Mouse (Mus musculus) kidney, postnatal 0 days (tissue): ENCODE measurements at regions not wholly inside any gene's neighbourhood (a gene's known extent, or its start where the extent isn't known, plus 50 kb on each side); places are given as distances from the start of the nearest gene placed in this dataset.

Source experiments
- ATAC-seq: fragments of 200-750 bp; cut with Nextera tagmentation; replicated peaks from 2 replicates; pipeline ENCODE4 v1.8.0; 2017; ENCODE audit warnings: low read depth, moderate number of reproducible peaks, moderate TSS enrichment, moderate library complexity; ENCODE audit not compliant: low FRiP score
- DNase-seq: peaks from one replicate; pipeline ENCODE4 v3.0.0-alpha.2; 2016; ENCODE audit warnings: low spot score
- H3K27ac ChIP-seq: fragments of 300-500 bp; sonication (generic); 2 replicates; pipeline ENCODE4 v1.5.1; 2014; ENCODE audit warnings: mild to moderate bottlenecking
- H3K27me3 ChIP-seq: fragments of 300-500 bp; sonication (generic); 2 replicates; pipeline ENCODE4 v1.6.1; 2014; ENCODE audit warnings: low read length, mixed read lengths; ENCODE audit not compliant: insufficient read depth
- H3K36me3 ChIP-seq: fragments of 300-500 bp; sonication (generic); 2 replicates; pipeline ENCODE4 v1.6.1; 2014; ENCODE audit warnings: low read length, mixed read lengths; ENCODE audit not compliant: insufficient read depth
- H3K4me1 ChIP-seq: fragments of 300-500 bp; sonication (generic); replicated peaks from 2 replicates; pipeline ENCODE4 v1.6.1; 2014; ENCODE audit warnings: antibody characterized with exemption, low read length, mixed read lengths; ENCODE audit not compliant: insufficient read depth
- H3K4me2 ChIP-seq: fragments of 300-500 bp; sonication (generic); 2 replicates; pipeline ENCODE4 v1.6.1; 2014; ENCODE audit warnings: mild to moderate bottlenecking, low read length, moderate library complexity, mixed read lengths
- H3K4me3 ChIP-seq: fragments of 300-500 bp; sonication (generic); replicated peaks from 2 replicates; pipeline ENCODE4 v1.5.1; 2014; ENCODE audit warnings: low read depth, low read length
- H3K9ac ChIP-seq: fragments of 300-500 bp; sonication (generic); 2 replicates; pipeline ENCODE4 v1.6.1; 2014; ENCODE audit warnings: low read depth, low read length
- H3K9me3 ChIP-seq: fragments of 300-500 bp; sonication (generic); replicated peaks from 2 replicates; pipeline ENCODE4 v1.6.1; 2016; ENCODE audit warnings: low read length, inconsistent platforms, mixed read lengths
- CTCF ChIP-seq: IDR thresholded peaks from 2 replicates; pipeline ENCODE4 v1.5.1; 2016; ENCODE audit warnings: antibody characterized with exemption, low read depth, mild to moderate bottlenecking, moderate library complexity
- WGBS: fragments of 180-500 bp; shearing (Covaris S2); extraction: QIAGEN DNeasy Blood & Tissue Kit; methylation state at CpG from one replicate; pipeline ENCODE4 v1.1.7; 2014; 5-methylcytosine and 5-hydroxymethylcytosine counted together

GRCm38 (mm10) chr4:31561183-31561582 is 402.7 kb upstream of the Map3k7 start:
- no peak for TF ChIP-seq CTCF
- H3K9ac ChIP-seq = no peak overlapping the region
- whole genome bisulfite sequencing = 91% methylated on average over 10 of the region's 10 CpGs
- ATAC-seq = no peak
- H3K36me3 ChIP-seq = no peaks in the 10 kb centered on the region
- H3K4me1 ChIP-seq = 0 out of 2 replicates have a peak, but pooled peaks cover 3% of the 10 kb centered on the region
- no peak overlapping the region for H3K4me3 ChIP-seq
- H3K27me3 ChIP-seq = no peaks in the 10 kb centered on the region
- no peaks in the 10 kb centered on the region for H3K9me3 ChIP-seq
- no peak overlapping the region for H3K4me2 ChIP-seq
- H3K27ac ChIP-seq = no peak overlapping the region
- DNase-seq = no peak

- no peak overlapping the region for H3K4me3 ChIP-seq
- peak; percentile 55 for DNase-seq
- no peak overlapping the region for H3K27ac ChIP-seq
- H3K9ac ChIP-seq = no peak overlapping the region
- no peaks in the 10 kb centered on the region for H3K36me3 ChIP-seq
- no peaks in the 10 kb centered on the region for H3K27me3 ChIP-seq
- 0 out of 2 replicates have a peak, but pooled peaks cover 3% of the 10 kb centered on the region for H3K4me1 ChIP-seq
- TF ChIP-seq CTCF = peak; percentile 74
- 20% methylated on average over 3 of the region's 3 CpGs for WGBS
- H3K9me3 ChIP-seq = no peaks in the 10 kb centered on the region
- no peak overlapping the region; the same call in 1 of the 2 replicates for H3K4me2 ChIP-seq
- ATAC-seq = no peak
These were observed 402.1 kb upstream of the Map3k7 start for GRCm38 (mm10) chr4:31561823-31562222.

- Histone ChIP-seq H3K4me2 (no peak overlapping the region), H3K9me3 (no peaks in the 10 kb centered on the region), H3K4me1 (0 out of 2 replicates have a peak, but pooled peaks cover 3% of the 10 kb centered on the region), H3K4me3 (no peak overlapping the region), H3K9ac (no peak overlapping the region), H3K27ac (no peak overlapping the region), H3K36me3 (no peaks in the 10 kb centered on the region), H3K27me3 (no peaks in the 10 kb centered on the region)
- no peak for DNase-seq
- TF ChIP-seq CTCF = no peak
- ATAC-seq = no peak
- 23% methylated on average over 5 of the region's 5 CpGs for WGBS
These were observed 397.7 kb upstream of the Map3k7 start for GRCm38 (mm10) chr4:31566158-31566557.

- Histone ChIP-seq H3K36me3 (no peaks in the 10 kb centered on the region), H3K27me3 (no peaks in the 10 kb centered on the region), H3K4me2 (no peak overlapping the region), H3K4me1 (0 out of 2 replicates have a peak, but pooled peaks cover 3% of the 10 kb centered on the region), H3K9ac (no peak overlapping the region), H3K4me3 (no peak overlapping the region), H3K9me3 (no peaks in the 10 kb centered on the region), H3K27ac (no peak overlapping the region)
- TF ChIP-seq CTCF = no peak
- WGBS = 35% methylated on average over 3 of the region's 3 CpGs
- DNase-seq (no peak), ATAC-seq (no peak)
These were observed 397.1 kb upstream of the Map3k7 start for GRCm38 (mm10) chr4:31566834-31567233.

- H3K27ac ChIP-seq = no peak overlapping the region
- 50% methylated on average over 1 of the region's 1 CpGs for WGBS
- no peaks in the 10 kb centered on the region for H3K27me3 ChIP-seq
- no peak for TF ChIP-seq CTCF
- no peak overlapping the region for H3K4me2 ChIP-seq
- DNase-seq (peak; percentile 61), ATAC-seq (peak; percentile 43; the same call in 1 of the 2 replicates)
- no peaks in the 10 kb centered on the region for H3K36me3 ChIP-seq
- no peak overlapping the region for H3K9ac ChIP-seq
- no peaks in the 10 kb centered on the region for H3K9me3 ChIP-seq
- no peak overlapping the region for H3K4me3 ChIP-seq
- H3K4me1 ChIP-seq = 0 out of 2 replicates have a peak, but pooled peaks cover 3% of the 10 kb centered on the region
These were observed 394.2 kb upstream of the Map3k7 start for GRCm38 (mm10) chr4:31569687-31570086.

- H3K9ac ChIP-seq = no peak overlapping the region
- no peaks in the 10 kb centered on the region for H3K27me3 ChIP-seq
- no peak for ATAC-seq
- no peak overlapping the region for H3K4me2 ChIP-seq
- H3K4me3 ChIP-seq = no peak overlapping the region
- no peaks in the 10 kb centered on the region for H3K4me1 ChIP-seq
- TF ChIP-seq CTCF = no peak
- 78% methylated on average over 4 of the region's 4 CpGs for WGBS
- no peaks in the 10 kb centered on the region for H3K9me3 ChIP-seq
- no peak overlapping the region for H3K27ac ChIP-seq
- no peak for DNase-seq
- no peaks in the 10 kb centered on the region for H3K36me3 ChIP-seq
These were observed 386.8 kb upstream of the Map3k7 start for GRCm38 (mm10) chr4:31576982-31577579.

GRCm38 (mm10) chr4:31583495-31583894 is 380.4 kb upstream of the Map3k7 start:
- no peak for TF ChIP-seq CTCF
- no peak overlapping the region for H3K27ac ChIP-seq
- peak; percentile 73 for DNase-seq
- ATAC-seq = no peak
- H3K4me2 ChIP-seq = no peak overlapping the region
- H3K4me3 ChIP-seq = no peak overlapping the region
- H3K9ac ChIP-seq = no peak overlapping the region
- H3K36me3 ChIP-seq = no peaks in the 10 kb centered on the region
- 3% methylated on average over 2 of the region's 2 CpGs for WGBS
- H3K9me3 ChIP-seq = no peaks in the 10 kb centered on the region
- no peaks in the 10 kb centered on the region for H3K27me3 ChIP-seq
- H3K4me1 ChIP-seq = no peaks in the 10 kb centered on the region
